Mouse (Mus musculus): ENCODE data around the gene Tmod1. TPM values are rescaled to one million over a fixed set of nuclear protein-coding genes. Genes with fewer than 3 reads are reported as not detected.

Tmod1 gene
- total RNA-seq, 1 experiment: 0.54 TPM

- Histone ChIP-seq H3K4me1 (ENCODE audit: control insufficient read depth in 2 of 2, insufficient read depth in 2 of 2, low read length in 2 of 2, poor library complexity in 1 of 2) (no peaks in the 10 kb centered on the region), H3K27ac (ENCODE audit: insufficient read depth, low read depth, low read length, poor library complexity, severe bottlenecking) (no peak overlapping the region)
Observed at GRCm38 (mm10) chr4:46076892-46077291, 38.2 kb downstream of the Tmod1 start.

DNA sequence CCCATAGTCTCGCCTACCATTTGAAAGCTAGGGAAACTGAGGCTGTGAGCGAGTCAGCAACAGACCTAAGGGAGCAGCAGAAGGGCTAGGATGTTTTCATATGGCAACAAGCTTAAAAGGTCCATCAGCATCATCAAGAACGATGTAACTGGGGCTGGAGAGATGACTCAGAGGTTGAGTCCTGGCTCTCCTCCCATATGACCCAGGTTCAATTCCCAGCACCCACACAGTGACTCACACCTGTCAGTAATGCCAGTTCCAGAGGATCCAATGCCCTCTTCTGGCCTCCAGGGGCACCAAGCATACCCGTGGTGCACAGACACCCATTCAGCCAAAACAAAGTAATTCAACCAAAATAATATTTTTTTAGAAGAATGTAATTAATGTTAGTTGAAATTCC is 41.5 kb downstream of the Tmod1 start:
- Histone ChIP-seq H3K36me3 (ENCODE audit: control insufficient read depth, insufficient read depth, low read length, poor library complexity, severe bottlenecking) (no peaks in the 10 kb centered on the region), H3K9ac (ENCODE audit: insufficient read depth, low read depth, low read length, poor library complexity, severe bottlenecking) (no peak overlapping the region), H3K27ac (ENCODE audit: insufficient read depth, low read depth, low read length, poor library complexity, severe bottlenecking) (no peak overlapping the region), H3K4me3 (ENCODE audit: insufficient read depth in 1 of 2, low read depth in 1 of 2, low read length in 2 of 2, poor library complexity in 1 of 2, severe bottlenecking in 1 of 2) (no peak overlapping the region), H3K4me1 (ENCODE audit: control insufficient read depth in 2 of 2, insufficient read depth in 2 of 2, low read length in 2 of 2, poor library complexity in 1 of 2) (no peaks in the 10 kb centered on the region), H3K9me3 (ENCODE audit: control insufficient read depth, insufficient read depth, low read depth, low read length) (no peaks in the 10 kb centered on the region)
- DNase-seq (ENCODE audit: low read depth, low spot score): no peak
- in situ Hi-C loops (cut with MboI; ENCODE audit: low sequenced_read_pairs in 2 of 2, unreplicated experiment in 2 of 2): no loop called here
- TF ChIP-seq HCFC1 (IDR thresholded peaks at IDR 0.05; ENCODE audit: borderline replicate concordance, insufficient read depth, low read length) (no peak), ZC3H11A (IDR thresholded peaks at IDR 0.05; ENCODE audit: borderline replicate concordance, low read depth, low read length) (no peak), ZNF384 (IDR thresholded peaks at IDR 0.05; ENCODE audit: low read depth, low read length) (no peak), CHD2 (IDR thresholded peaks at IDR 0.05; ENCODE audit: low read depth, low read length) (no peak), MAFK (IDR thresholded peaks at IDR 0.05; ENCODE audit: insufficient read depth, low read depth, low read length) (no peak)

More at GRCm38 (mm10) chr4:46076892-46077291, 38.2 kb downstream of the Tmod1 start:
- DNase-seq (ENCODE audit: low read depth, low spot score): no peak
- no peaks in the 10 kb centered on the region for H3K9me3 ChIP-seq (ENCODE audit: control insufficient read depth, insufficient read depth, low read depth, low read length)
- H3K4me3 ChIP-seq (ENCODE audit: insufficient read depth in 1 of 2, low read depth in 1 of 2, low read length in 2 of 2, poor library complexity in 1 of 2, severe bottlenecking in 1 of 2): no peak overlapping the region
- no peak overlapping the region for H3K9ac ChIP-seq (ENCODE audit: insufficient read depth, low read depth, low read length, poor library complexity, severe bottlenecking)
- TF ChIP-seq ZNF384 (IDR thresholded peaks at IDR 0.05; ENCODE audit: low read depth, low read length) (no peak), HCFC1 (IDR thresholded peaks at IDR 0.05; ENCODE audit: borderline replicate concordance, insufficient read depth, low read length) (no peak)
- no peaks in the 10 kb centered on the region for H3K36me3 ChIP-seq (ENCODE audit: control insufficient read depth, insufficient read depth, low read length, poor library complexity, severe bottlenecking)
- in situ Hi-C loops (cut with MboI; ENCODE audit: low sequenced_read_pairs in 2 of 2, unreplicated experiment in 2 of 2): no loop called here

DNA sequence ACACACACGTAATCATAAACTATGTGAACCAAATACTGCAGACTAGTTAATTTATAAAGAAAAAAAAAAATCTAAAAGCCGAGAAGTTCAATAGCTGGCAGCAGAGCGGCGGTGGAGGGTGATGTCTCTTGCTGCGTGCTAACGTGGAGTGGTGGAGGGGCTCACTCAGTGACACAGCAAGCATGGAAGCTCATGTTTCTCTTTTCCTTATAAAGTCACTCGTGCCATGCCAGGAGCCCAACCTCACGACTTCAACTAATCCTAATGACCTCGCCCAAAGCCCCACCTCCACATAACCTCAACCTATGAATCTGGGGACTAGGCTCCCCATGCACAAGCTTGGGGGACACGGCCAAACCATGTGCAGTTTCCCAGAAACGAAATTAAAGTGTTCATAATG is 43.8 kb downstream of the Tmod1 start:
- H3K9me3 ChIP-seq (ENCODE audit: control insufficient read depth, insufficient read depth, low read depth, low read length): no peaks in the 10 kb centered on the region
- no peak for TF ChIP-seq HCFC1 (IDR thresholded peaks at IDR 0.05; ENCODE audit: borderline replicate concordance, insufficient read depth, low read length)
- no peak for TF ChIP-seq ZNF384 (IDR thresholded peaks at IDR 0.05; ENCODE audit: low read depth, low read length)
- no peak for TF ChIP-seq CHD2 (IDR thresholded peaks at IDR 0.05; ENCODE audit: low read depth, low read length)
- no peak for TF ChIP-seq MAFK (IDR thresholded peaks at IDR 0.05; ENCODE audit: insufficient read depth, low read depth, low read length)
- TF ChIP-seq ZC3H11A (IDR thresholded peaks at IDR 0.05; ENCODE audit: borderline replicate concordance, low read depth, low read length): no peak
- H3K36me3 ChIP-seq (ENCODE audit: control insufficient read depth, insufficient read depth, low read length, poor library complexity, severe bottlenecking): no peaks in the 10 kb centered on the region
- H3K27ac ChIP-seq (ENCODE audit: insufficient read depth, low read depth, low read length, poor library complexity, severe bottlenecking): no peak overlapping the region
- no peak overlapping the region for H3K9ac ChIP-seq (ENCODE audit: insufficient read depth, low read depth, low read length, poor library complexity, severe bottlenecking)
- DNase-seq (ENCODE audit: low read depth, low spot score): no peak
- no peak overlapping the region for H3K4me3 ChIP-seq (ENCODE audit: insufficient read depth in 1 of 2, low read depth in 1 of 2, low read length in 2 of 2, poor library complexity in 1 of 2, severe bottlenecking in 1 of 2)
- peaks cover 0 to 9% of the 10 kb centered on the region in 2 experiments; a peak in 2 of 4 replicates for H3K4me1 ChIP-seq (ENCODE audit: control insufficient read depth in 2 of 2, insufficient read depth in 2 of 2, low read length in 2 of 2, poor library complexity in 1 of 2)
- in situ Hi-C loops (cut with MboI; ENCODE audit: low sequenced_read_pairs in 2 of 2, unreplicated experiment in 2 of 2): no loop called here

DNA sequence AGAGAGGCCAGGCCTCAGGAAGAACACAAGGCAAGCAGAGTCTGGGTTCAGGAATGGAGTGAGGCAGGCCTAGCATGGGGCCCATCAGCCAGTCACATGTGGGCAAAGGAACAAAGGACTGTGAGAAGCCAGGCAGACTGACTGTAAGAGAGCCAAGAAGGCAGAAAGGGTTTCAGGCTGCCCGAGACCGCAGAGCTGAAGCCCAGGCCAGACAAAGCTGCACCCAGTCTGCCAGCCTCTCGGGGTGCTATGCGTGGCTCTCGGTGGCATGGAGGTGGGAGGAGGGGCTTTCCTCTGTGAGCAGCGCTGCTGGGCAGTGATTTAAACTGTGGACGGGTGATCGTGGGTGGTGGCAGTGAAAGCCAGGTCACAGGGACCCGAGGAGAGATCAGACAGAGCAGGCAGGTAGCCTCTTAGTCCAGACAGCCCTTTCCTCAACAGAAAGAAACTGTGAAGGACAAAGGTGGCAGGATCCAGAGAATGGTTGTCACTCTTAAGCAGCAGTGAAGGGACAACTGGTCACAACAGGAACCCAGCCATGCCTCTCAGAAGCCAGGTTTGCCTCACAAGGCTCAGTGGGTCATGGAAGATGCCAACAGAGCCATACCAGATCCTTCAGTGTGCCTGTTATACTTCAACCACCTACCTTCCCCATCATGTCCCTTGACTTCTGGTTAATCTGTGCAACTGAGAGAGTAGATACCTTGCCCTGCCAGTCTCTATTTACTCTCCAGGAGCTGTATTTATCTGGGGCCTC is 45.9 kb downstream of the Tmod1 start:
- H3K36me3 ChIP-seq (ENCODE audit: control insufficient read depth, insufficient read depth, low read length, poor library complexity, severe bottlenecking): no peaks in the 10 kb centered on the region
- H3K27ac ChIP-seq (ENCODE audit: insufficient read depth, low read depth, low read length, poor library complexity, severe bottlenecking): no peak overlapping the region
- no peaks in the 10 kb centered on the region for H3K9me3 ChIP-seq (ENCODE audit: control insufficient read depth, insufficient read depth, low read depth, low read length)
- no peak for DNase-seq (ENCODE audit: low read depth, low spot score)
- in situ Hi-C loops (cut with MboI; ENCODE audit: low sequenced_read_pairs in 2 of 2, unreplicated experiment in 2 of 2): no loop called here
- TF ChIP-seq HCFC1 (IDR thresholded peaks at IDR 0.05; ENCODE audit: borderline replicate concordance, insufficient read depth, low read length) (no peak), ZNF384 (IDR thresholded peaks at IDR 0.05; ENCODE audit: low read depth, low read length) (no peak), ZC3H11A (IDR thresholded peaks at IDR 0.05; ENCODE audit: borderline replicate concordance, low read depth, low read length) (no peak), CHD2 (IDR thresholded peaks at IDR 0.05; ENCODE audit: low read depth, low read length) (no peak), MAFK (IDR thresholded peaks at IDR 0.05; ENCODE audit: insufficient read depth, low read depth, low read length) (no peak)
- peaks cover 0 to 10% of the 10 kb centered on the region in 2 experiments; a peak in 2 of 4 replicates for H3K4me1 ChIP-seq (ENCODE audit: control insufficient read depth in 2 of 2, insufficient read depth in 2 of 2, low read length in 2 of 2, poor library complexity in 1 of 2)
- no peak overlapping the region for H3K4me3 ChIP-seq (ENCODE audit: insufficient read depth in 1 of 2, low read depth in 1 of 2, low read length in 2 of 2, poor library complexity in 1 of 2, severe bottlenecking in 1 of 2)
- no peak overlapping the region for H3K9ac ChIP-seq (ENCODE audit: insufficient read depth, low read depth, low read length, poor library complexity, severe bottlenecking)

All from ES-E14 (cell line).